Mouse (Mus musculus): ENCODE results near the gene Pde1c. TPM values are rescaled to one million over a fixed set of nuclear protein-coding genes. Genes with fewer than 3 reads are reported as not detected.
"Not testable (repeated sequence)": the region's sequence is repeated elsewhere in the genome, so short reads cannot be mapped to it uniquely, and the experiment has no call there.

Pde1c gene
- total RNA-seq (2021) = under 1 TPM; 0.43 to 0.55 TPM
- long read RNA-seq, experiment 1 = 0 reads
- long read RNA-seq, experiment 2, partial matches to known transcripts = 0 of 1 reads
- long read RNA-seq, experiment 2, other reads (novel, unspliced or antisense) = 1 of 1 reads

- DNase-seq (ENCODE audit: low spot score) = peak; percentile 5
Measured at GRCm38 (mm10) chr6:56568470-56569372, at the start of gene Pde1c. Pde1c (minus strand) TSS chr6:56569103.

- DNase-seq (ENCODE audit: low spot score) = no peak
Measured at GRCm38 (mm10) chr6:56616982-56617613, 48.2 kb upstream of the Pde1c start.

- no peak for DNase-seq (ENCODE audit: low spot score)
Measured at GRCm38 (mm10) chr6:56616228-56616981, 47.5 kb upstream of the Pde1c start.

- not testable (repeated sequence) for DNase-seq (ENCODE audit: low spot score)
Measured at GRCm38 (mm10) chr6:56609529-56609928, 40.6 kb upstream of the Pde1c start.

- DNase-seq (ENCODE audit: low spot score) = peak; percentile 62
Measured at GRCm38 (mm10) chr6:56608277-56608676, 39.4 kb upstream of the Pde1c start.

- DNase-seq (ENCODE audit: low spot score) = no peak
Measured at GRCm38 (mm10) chr6:56579568-56579967, 10.7 kb upstream of the Pde1c start.

GRCm38 (mm10) chr6:56560891-56561290 lies 8.0 kb downstream of the Pde1c start:
- DNase-seq (ENCODE audit: low spot score) = no peak

GRCm38 (mm10) chr6:56560474-56560888 lies 8.4 kb downstream of the Pde1c start:
- peak; percentile 67 for DNase-seq (ENCODE audit: low spot score)

- DNase-seq (ENCODE audit: low spot score) = no peak
Measured at GRCm38 (mm10) chr6:56558711-56559110, 10.2 kb downstream of the Pde1c start.

GRCm38 (mm10) chr6:56555848-56556247 lies 13.1 kb downstream of the Pde1c start:
- DNase-seq (ENCODE audit: low spot score) = no peak

GRCm38 (mm10) chr6:56555382-56555781 lies 13.5 kb downstream of the Pde1c start:
- no peak for DNase-seq (ENCODE audit: low spot score)

- DNase-seq (ENCODE audit: low spot score) = no peak
Measured at GRCm38 (mm10) chr6:56551022-56551421, 17.9 kb downstream of the Pde1c start.

- no peak for DNase-seq (ENCODE audit: low spot score)
Measured at GRCm38 (mm10) chr6:56540247-56540646, 28.7 kb downstream of the Pde1c start.

GRCm38 (mm10) chr6:56534653-56535052 lies 34.2 kb downstream of the Pde1c start:
- DNase-seq (ENCODE audit: low spot score) = no peak

GRCm38 (mm10) chr6:56532257-56532656 lies 36.6 kb downstream of the Pde1c start:
- DNase-seq (ENCODE audit: low spot score) = peak; percentile 3

GRCm38 (mm10) chr6:56523938-56524866 lies 44.7 kb downstream of the Pde1c start:
- no peak for DNase-seq (ENCODE audit: low spot score)

GRCm38 (mm10) chr6:56489161-56489560 lies 79.7 kb downstream of the Pde1c start:
- DNase-seq (ENCODE audit: low spot score) = no peak

- peak; percentile 40 for DNase-seq (ENCODE audit: low spot score)
Measured at GRCm38 (mm10) chr6:56485078-56485477, 83.8 kb downstream of the Pde1c start.

- DNase-seq (ENCODE audit: low spot score) = peak; percentile 25
Measured at GRCm38 (mm10) chr6:56480914-56481482, 87.9 kb downstream of the Pde1c start.

- DNase-seq (ENCODE audit: low spot score) = no peak
Measured at GRCm38 (mm10) chr6:56476581-56476980, 92.3 kb downstream of the Pde1c start.
